Mouse (Mus musculus) embryonic facial prominence, embryonic 11.5 days (tissue): ENCODE data around the gene Wdr19. TPM values are rescaled to one million over a fixed set of nuclear protein-coding genes. Genes with fewer than 3 reads are reported as not detected.

Source experiments
- ATAC-seq: fragments of 200-750 bp; cut with Nextera tagmentation; replicated peaks from 2 replicates; pipeline ENCODE4 v1.8.0; 2017; ENCODE audit warnings: low read depth; ENCODE audit not compliant: insufficient number of reproducible peaks, low FRiP score, low TSS enrichment
- DNase-seq: peaks from one replicate; pipeline ENCODE4 v3.0.0-alpha.2; 2015; ENCODE audit warnings: low spot score
- H3K27ac ChIP-seq: fragments of 300-500 bp; sonication (generic); replicated peaks from 2 replicates; pipeline ENCODE4 v1.5.1; 2014; ENCODE audit warnings: mild to moderate bottlenecking, low read depth, low read length, control low read depth
- H3K27me3 ChIP-seq: fragments of 300-500 bp; sonication (generic); 2 replicates; pipeline ENCODE4 v1.6.1; 2014; ENCODE audit warnings: mild to moderate bottlenecking, low read length, moderate library complexity, mixed read lengths; ENCODE audit not compliant: control insufficient read depth, insufficient read depth
- H3K36me3 ChIP-seq: fragments of 300-500 bp; sonication (generic); replicated peaks from 2 replicates; pipeline ENCODE4 v1.6.1; 2014; ENCODE audit warnings: low read depth, mild to moderate bottlenecking, low read length, moderate library complexity, mixed read lengths; ENCODE audit not compliant: control insufficient read depth, insufficient read depth
- H3K4me1 ChIP-seq: fragments of 300-500 bp; sonication (generic); 2 replicates; pipeline ENCODE4 v1.6.1; 2014; ENCODE audit warnings: low read length, mixed read lengths; ENCODE audit not compliant: control insufficient read depth, insufficient read depth
- H3K4me2 ChIP-seq: fragments of 300-500 bp; sonication (generic); 2 replicates; pipeline ENCODE4 v1.6.1; 2014; ENCODE audit warnings: low read depth, mild to moderate bottlenecking, control low read depth, low read length, moderate library complexity
- H3K4me3 ChIP-seq: fragments of 300-500 bp; sonication (generic); 2 replicates; pipeline ENCODE4 v1.5.1; 2014; ENCODE audit warnings: low read depth, low read length, control low read depth
- H3K9ac ChIP-seq: fragments of 300-500 bp; sonication (generic); replicated peaks from 2 replicates; pipeline ENCODE4 v1.6.1; 2014; ENCODE audit warnings: mild to moderate bottlenecking, control low read depth, low read length
- H3K9me3 ChIP-seq: fragments of 300-500 bp; sonication (generic); replicated peaks from 2 replicates; pipeline ENCODE4 v1.6.1; 2016; ENCODE audit warnings: mild to moderate bottlenecking, low read length, inconsistent platforms, mixed read lengths; ENCODE audit not compliant: control insufficient read depth
- WGBS: fragments of 180-500 bp; shearing (Covaris S2); extraction: QIAGEN DNeasy Blood & Tissue Kit; methylation state at CpG from one replicate; pipeline ENCODE4 v1.1.7; 2014; 5-methylcytosine and 5-hydroxymethylcytosine counted together
- polyA plus RNA-seq: library from polyadenylated mRNA; unstranded; fragments of >200 nt; fragmentation: Nextera tagmentation; extraction: Ambion mirVana; gene quantifications from 2 replicates; pipeline ENCODE4 v1.2.1, GENCODE M21; 2014

Wdr19 gene
- polyA plus RNA-seq, 1 experiment from 2014 or later: 14.1 TPM

DNA sequence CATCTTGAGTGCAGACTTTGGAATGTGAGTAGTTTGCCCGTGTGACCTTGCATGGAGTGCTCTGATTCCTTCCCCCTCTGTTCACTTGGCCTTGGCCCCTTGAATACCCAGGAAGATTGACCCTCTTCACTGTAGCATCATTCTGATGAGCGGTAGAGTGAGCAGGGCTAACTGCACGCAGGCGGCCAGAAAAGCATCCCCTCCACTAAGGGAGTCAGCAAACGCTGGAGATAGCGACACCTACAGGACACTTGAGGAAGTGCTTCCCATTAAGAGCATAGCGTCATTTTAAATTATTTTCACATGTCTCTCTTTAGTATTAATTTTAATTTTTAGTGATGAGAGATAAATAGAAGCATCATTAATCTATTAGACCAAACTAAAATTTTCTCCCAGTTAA, 13.8 kb downstream of the Wdr19 start:
- Histone ChIP-seq H3K4me3 (no peak overlapping the region), H3K36me3 (no peaks in the 10 kb centered on the region), H3K4me2 (no peak overlapping the region), H3K27me3 (no peaks in the 10 kb centered on the region), H3K9me3 (no peaks in the 10 kb centered on the region), H3K27ac (no peak overlapping the region), H3K9ac (no peak overlapping the region), H3K4me1 (no peaks in the 10 kb centered on the region)
- DNase-seq (peak; percentile 66), ATAC-seq (no peak)
- 19% methylated on average over 7 of the region's 7 CpGs for WGBS

DNA sequence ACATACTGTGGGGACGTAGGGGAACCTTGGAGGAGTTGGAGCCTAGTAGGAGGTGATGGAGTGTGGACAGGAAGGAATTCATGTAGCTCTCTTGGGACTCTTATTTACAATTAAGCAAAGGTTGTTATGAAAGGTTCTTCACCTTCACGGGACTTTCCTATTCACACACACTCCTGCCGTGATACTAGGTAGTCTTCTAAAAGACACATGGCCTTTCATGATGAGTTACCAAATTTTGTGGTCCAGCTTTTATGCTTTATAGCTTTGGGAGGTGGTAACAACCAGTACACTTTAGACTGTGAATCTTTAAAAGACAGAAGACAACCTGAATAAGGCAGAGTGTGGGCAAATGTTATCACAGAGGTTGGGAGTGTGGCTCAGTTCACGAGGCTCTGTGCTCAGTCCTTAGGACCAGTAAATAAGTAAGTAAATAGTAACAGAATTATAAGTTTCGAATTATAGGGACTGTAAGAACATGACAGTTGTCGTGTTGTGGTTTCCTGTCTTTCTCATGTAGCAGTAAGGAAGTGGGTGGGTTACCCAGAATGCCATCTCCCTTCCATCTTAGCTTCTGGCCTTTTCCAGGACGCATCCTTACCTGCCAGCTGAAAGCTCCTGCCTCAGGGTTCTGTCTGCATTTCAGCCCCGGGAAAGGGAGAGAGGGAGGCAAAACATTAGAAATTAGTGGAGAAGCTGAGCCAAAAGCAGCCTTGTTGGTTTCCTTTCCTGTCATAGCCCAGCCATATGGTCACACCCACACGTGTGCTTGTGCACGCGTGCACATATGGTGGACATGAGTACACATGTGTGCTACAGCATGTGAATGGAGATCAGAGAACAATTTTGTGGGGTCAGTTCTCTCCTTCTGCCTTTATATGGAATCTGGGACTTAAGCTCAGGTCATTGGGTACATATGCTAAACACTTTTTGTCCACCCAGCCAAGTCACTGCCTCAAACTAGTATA, 18.1 kb downstream of the Wdr19 start:
- Histone ChIP-seq H3K4me1 (no peaks in the 10 kb centered on the region), H3K27me3 (no peaks in the 10 kb centered on the region), H3K36me3 (no peaks in the 10 kb centered on the region), H3K9ac (no peak overlapping the region), H3K4me2 (no peak overlapping the region), H3K4me3 (no peak overlapping the region), H3K9me3 (no peaks in the 10 kb centered on the region), H3K27ac (no peak overlapping the region)
- ATAC-seq: no peak
- 86% methylated on average over 11 of the region's 11 CpGs for WGBS
- no peak for DNase-seq

DNA sequence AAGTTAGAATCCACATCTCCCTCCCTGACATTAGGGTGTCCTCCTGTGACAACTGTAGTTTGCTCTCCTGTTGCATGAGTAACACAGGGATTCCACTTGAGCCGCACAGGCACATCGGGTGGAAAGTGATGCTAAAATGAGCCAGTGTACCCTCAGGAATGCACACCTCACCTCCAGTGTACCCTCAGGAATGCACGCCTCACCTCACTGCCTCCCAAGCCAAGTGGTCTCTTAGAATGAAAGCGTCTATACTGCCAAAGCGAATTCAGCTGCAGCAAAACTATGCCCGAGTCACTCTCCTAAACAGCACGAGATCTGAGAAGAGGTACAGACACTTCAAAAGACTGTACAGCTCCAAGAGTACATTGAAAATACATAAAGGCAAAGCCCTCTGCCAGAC, 21.5 kb downstream of the Wdr19 start:
- 86% methylated on average over 7 of the region's 7 CpGs for WGBS
- no peak for DNase-seq
- no peaks in the 10 kb centered on the region for H3K36me3 ChIP-seq
- no peak overlapping the region for H3K4me3 ChIP-seq
- no peak overlapping the region for H3K4me2 ChIP-seq
- no peak for ATAC-seq
- no peak overlapping the region for H3K9ac ChIP-seq
- no peaks in the 10 kb centered on the region for H3K9me3 ChIP-seq
- H3K27ac ChIP-seq: no peak overlapping the region
- no peaks in the 10 kb centered on the region for H3K27me3 ChIP-seq
- H3K4me1 ChIP-seq: no peaks in the 10 kb centered on the region

DNA sequence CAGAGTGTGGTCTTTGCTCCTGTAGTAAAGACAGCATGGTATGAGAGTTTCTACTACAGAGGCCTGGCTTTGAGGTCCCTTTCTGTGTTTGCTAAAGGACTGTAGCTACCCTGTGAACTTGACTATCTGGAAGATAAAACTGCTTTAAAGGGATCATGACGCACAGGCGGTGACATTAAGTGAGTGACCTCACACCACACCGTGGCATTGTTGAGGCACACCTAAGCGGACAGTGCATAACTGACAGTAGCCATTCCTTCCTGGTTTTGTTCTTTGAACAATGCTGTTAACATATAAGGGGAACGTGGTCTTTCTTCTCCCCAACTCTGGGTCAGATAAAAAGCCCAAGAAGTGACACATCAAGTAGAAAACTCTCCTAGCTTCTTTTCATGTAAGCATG, 24.6 kb downstream of the Wdr19 start:
- Histone ChIP-seq H3K27ac (no peak overlapping the region), H3K27me3 (no peaks in the 10 kb centered on the region), H3K4me1 (no peaks in the 10 kb centered on the region), H3K9ac (no peak overlapping the region), H3K4me2 (no peak overlapping the region), H3K36me3 (no peaks in the 10 kb centered on the region), H3K9me3 (no peaks in the 10 kb centered on the region), H3K4me3 (no peak overlapping the region)
- ATAC-seq (no peak), DNase-seq (no peak)
- 93% methylated on average over 5 of the region's 5 CpGs for WGBS

DNA sequence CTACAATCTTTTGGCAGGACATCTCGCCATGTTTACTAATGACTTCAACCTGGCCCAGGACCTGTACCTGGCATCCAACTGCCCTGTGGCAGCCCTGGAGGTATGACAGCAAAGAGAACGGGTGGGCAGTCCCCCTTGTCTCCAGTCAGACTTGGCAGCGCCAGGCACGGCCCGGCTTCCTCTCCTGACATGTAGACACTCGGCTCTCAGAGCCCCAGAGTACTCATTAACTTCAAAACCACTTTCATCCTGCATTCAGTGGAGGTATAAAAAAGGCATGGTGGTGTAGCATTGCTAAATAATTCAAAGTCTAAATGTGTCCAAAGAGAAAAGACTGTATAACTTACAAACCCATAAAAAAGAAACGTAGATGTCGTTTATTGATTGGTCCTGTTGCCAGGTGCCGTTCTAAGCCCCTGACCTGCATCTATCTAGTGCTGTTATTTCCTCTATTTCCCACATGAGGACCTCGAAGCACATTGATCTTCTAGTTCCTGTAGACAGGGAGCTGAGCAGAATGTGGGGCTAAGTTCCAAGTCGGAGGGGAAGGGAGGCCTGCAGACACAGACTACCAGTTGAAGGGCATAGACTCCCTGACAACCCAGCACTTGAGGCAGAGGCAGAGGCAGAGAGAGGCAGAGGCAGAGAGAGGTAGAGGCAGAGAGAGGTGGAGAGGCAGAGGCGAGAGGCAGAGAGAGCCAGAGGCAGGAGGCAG, 31.9 kb downstream of the Wdr19 start:
- Histone ChIP-seq H3K9me3 (no peaks in the 10 kb centered on the region), H3K27me3 (no peaks in the 10 kb centered on the region), H3K4me2 (no peak overlapping the region), H3K4me3 (no peak overlapping the region), H3K36me3 (no peaks in the 10 kb centered on the region), H3K4me1 (no peaks in the 10 kb centered on the region), H3K27ac (no peak overlapping the region), H3K9ac (no peak overlapping the region)
- no peak for DNase-seq
- 86% methylated on average over 12 of the region's 12 CpGs for WGBS
- ATAC-seq: no peak

DNA sequence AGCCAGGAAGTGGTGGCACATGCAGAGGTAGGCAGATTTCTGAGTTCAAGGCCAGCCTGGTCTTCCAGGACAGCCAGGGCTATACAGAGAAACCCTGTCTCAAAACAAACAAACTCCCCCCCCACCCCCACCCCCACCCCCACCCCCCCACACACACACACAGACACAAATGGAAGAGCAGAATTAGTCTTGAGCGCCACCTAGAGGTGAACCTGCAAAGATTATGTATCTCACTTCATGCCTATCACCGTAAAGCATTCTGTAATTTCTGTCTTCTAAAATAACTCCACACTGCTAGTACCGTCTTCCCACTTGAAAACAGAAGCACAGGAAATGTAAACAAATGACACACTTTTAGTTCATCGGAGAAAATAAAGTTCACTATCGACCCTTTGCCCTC, 43.2 kb downstream of the Wdr19 start:
- H3K36me3 ChIP-seq: no peaks in the 10 kb centered on the region
- H3K9ac ChIP-seq: no peak overlapping the region
- no peak overlapping the region for H3K27ac ChIP-seq
- H3K9me3 ChIP-seq: no peaks in the 10 kb centered on the region
- no peaks in the 10 kb centered on the region for H3K27me3 ChIP-seq
- H3K4me1 ChIP-seq: no peaks in the 10 kb centered on the region
- DNase-seq: peak; percentile 65
- H3K4me2 ChIP-seq: no peak overlapping the region
- no peak for ATAC-seq
- H3K4me3 ChIP-seq: no peak overlapping the region
- WGBS: 52% methylated on average over 5 of the region's 5 CpGs

DNA sequence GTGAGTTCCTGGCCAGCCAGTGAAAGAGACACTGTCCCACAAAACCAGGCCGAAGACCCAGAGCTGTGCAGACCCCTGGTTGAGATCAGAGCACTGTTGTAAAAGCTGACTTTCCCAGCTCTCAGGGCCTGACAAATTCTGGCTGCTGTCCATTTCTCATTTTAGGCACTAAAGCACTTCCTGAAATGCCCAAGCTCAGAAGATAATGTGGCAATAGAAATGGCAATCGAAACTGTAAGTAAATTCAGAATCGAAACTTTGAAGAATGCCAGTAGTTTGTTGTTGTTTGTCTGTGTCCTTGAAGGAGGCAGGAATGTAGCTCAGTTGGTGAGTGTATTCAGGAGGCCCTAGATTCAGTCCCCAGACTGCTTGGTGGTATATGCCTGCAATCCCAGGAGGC, 47.8 kb downstream of the Wdr19 start:
- Histone ChIP-seq H3K27me3 (no peaks in the 10 kb centered on the region), H3K4me1 (no peaks in the 10 kb centered on the region), H3K4me2 (no peak overlapping the region), H3K9ac (no peak overlapping the region), H3K4me3 (no peak overlapping the region), H3K9me3 (no peaks in the 10 kb centered on the region), H3K27ac (no peak overlapping the region), H3K36me3 (no peaks in the 10 kb centered on the region; the same call in 1 of the 2 replicates)
- WGBS: 92% methylated on average over 3 of the region's 3 CpGs
- DNase-seq (no peak), ATAC-seq (no peak)
